Mouse (Mus musculus) ovary, adult 18-20 months (tissue): ENCODE data around the gene Cacna1h.

Experiments
- DNase-seq: peaks from one replicate; pipeline ENCODE4 v3.0.0; 2022; ENCODE audit warnings: low spot score, mixed read lengths

Cacna1h gene

DNA sequence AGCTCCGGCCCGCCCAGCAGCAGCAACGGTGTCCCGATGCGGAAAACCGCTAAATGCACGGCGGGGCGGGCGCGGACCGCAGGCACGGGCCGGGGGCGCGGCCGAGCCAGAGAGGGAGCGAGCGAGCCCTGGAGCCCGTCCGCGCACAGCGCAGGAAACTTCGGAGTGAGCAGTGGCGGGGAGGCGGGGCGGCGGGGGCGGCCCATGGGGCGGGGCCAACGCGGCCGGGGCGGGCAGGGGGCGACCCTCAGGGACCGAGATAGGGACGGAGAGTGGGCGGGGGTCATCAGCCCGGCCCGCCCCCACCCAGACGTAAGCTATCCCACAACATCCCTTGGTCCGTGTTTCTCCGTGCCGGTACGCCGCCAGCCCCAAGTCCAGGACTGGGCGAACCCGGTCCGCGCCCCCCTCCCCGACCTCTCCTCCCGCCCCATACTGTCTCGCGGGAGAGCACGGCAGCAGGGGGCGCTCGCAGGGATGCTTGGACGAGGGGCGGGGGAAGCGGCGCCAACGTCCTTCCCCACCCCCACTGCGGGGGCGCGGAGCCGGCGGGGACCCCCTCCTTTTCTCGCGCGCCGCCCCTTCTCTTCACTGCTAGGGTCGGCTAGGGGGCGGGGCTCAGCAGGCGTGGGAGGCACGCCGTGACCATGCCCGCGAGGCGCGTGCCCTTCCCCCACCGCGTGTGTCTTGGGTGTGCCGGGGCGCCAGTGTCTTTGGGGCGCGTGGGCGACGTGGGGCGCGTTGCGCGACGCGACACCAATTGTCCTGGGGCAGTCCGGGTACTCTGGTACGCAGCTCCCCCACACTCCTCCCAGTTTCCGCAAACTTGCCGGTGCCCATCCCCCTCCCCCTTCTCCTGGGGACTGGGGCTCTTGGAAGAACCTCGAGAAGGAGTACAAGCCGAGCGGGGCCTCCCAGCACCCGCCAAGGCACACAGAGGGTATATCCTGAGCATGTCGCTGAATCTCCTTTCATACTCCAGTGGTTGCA is at the start of gene Cacna1h:
Cacna1h (minus strand) TSS at position 167 of the 990 bp plus-strand sequence.
- DNase-seq, result peak; percentile 57

DNA sequence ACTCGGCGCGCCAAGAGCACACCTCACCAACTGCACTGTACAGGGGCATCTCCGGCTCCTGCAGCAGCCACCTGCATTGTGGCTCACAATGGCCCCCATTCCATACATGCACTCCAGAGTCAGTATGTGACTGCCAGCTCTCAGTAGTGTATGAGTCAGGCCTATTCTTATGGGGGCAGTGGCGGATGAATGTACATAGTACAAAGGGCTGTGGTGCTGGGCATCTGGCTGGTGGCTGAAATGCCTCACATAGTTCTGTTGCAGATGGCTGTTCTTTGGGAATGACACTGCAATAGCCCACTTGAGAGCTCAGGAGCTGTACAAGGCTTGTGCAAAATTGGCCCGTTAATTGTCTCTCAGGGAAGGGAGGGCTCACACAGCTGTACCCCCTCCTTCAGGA is 48.5 kb upstream of the Cacna1h start:
- no peak for DNase-seq

DNA sequence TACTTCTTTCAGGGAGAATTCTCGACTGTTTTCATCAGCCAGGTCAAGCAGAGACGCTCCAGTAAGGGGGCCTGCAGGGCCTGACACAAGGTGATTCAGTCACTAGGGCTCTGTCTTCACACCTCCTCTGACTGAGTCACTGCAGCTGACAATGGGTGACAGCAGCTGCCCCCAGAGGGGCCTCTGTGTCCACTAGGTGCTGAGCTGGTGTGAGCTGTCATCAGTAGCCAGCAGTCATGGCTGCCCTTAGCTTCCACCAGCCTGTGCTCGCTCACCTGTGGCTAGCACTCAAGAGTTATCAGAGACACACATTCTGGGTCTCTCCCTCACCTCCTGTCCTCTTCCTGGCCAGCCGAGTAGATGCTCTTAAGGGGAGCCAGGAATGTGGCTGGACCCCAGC is 47.2 kb upstream of the Cacna1h start:
- no peak for DNase-seq

DNA sequence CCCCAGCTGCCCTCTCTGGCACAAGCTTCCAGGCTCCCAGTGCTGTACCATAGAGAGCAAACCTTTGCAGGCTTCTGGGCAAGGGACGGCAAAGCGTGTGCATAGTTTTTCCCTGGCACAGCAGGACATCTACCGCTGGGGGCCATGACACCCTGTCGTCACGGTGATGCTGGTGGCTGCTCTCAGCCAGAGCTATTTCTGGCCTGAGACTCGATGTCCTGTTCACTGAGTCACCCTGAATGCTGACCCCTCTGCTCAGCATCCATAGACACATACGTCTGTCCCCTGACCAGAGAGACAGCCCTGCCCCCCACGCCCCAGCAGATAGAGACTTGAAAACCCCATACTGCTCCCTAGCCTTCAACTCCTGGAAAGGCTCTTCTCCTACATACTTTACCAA is 46.6 kb upstream of the Cacna1h start:
- DNase-seq, result no peak

DNA sequence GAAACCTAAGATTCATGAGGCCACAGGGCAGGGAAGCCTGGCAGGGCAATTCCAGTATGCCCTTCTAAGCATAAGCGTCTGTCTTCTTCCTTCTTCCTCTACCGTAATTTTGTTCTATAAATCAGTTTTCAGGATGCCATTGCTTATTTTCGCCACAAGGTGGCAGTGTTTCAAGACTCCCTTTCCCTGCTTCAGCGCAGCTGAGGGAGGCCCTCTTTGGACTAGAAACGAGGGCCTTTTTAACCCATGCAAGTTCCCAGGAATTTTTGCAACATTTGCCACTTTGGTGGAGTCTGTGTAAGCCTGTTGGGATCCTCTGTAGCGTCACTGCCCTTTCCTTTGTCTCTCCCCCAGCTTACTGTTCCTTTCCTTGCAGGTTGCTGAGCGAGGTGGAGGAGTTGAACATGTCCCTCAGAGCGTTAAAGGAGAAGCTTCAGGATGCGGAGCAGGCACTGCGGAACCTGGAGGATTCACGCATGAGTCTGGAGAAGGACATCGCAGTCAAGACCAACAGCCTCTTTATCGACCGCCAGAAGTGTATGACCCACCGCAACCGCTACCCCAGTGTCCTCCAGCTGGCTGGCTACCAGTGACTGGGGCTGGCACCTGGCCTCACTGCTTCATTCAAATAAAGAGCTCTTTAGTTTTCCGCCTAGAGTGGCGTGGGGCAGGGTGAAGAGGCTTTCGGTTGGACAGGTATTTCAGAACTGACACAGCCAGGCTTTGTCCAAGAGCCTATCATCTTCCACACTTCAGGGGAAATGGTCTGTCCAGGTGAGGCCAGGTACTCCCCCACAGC is 42.6 kb upstream of the Cacna1h start:
- no peak for DNase-seq

DNA sequence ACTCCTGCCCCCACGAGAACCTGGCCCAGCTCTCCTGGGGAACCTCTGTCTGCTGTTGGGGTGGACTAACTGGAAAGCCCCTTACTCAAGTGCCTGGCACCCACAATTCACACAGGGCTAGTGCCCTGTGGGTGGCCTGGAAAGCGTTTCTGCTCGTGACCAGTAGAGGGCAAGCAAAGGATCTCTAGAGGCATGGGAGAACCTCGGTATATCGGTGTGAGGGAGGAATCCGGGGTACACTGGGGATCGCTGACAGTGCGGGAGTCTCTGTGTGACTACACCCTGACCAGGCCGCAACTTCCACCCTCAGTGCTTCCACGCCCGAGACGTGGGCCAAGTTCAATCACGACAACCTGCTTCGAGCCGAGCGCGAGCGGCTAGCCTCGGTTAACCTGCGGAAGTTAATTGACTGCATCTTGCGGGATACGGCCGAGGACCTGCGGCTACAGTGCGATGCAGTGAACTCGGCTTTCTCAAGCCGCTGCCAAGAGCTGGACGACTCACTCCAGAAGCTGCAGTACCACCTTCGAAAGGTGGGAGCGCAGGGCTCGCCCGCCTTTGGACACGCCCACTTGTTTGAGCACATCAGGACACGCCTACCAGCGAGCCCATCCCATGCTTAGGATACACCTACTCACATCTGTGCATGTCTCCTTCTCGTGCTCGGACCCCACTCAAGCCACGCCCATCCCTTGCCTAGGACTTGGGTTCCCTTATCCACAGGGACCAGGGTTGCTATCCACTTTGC is 40.9 kb upstream of the Cacna1h start:
- DNase-seq, result peak; percentile 39

DNA sequence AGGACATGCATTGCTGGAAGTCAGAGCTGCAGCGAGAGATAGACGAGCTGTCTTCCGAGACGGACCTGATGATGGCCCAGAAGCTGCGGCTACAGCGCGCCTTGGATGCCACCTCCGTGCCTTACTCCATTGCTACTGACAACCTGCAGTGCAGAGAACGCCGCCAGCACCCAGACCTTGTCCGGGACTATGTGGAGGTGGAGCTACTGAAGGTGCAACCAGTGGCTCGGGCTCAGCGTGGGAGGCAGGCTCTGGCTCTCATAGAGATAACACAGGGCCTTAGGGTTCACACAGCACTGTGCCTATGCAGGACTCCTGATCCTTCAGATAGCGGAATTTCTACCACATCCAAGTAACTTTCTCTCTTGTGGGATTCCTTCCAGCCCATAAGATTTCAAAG is 38.5 kb upstream of the Cacna1h start:
- DNase-seq, result peak; percentile 35

DNA sequence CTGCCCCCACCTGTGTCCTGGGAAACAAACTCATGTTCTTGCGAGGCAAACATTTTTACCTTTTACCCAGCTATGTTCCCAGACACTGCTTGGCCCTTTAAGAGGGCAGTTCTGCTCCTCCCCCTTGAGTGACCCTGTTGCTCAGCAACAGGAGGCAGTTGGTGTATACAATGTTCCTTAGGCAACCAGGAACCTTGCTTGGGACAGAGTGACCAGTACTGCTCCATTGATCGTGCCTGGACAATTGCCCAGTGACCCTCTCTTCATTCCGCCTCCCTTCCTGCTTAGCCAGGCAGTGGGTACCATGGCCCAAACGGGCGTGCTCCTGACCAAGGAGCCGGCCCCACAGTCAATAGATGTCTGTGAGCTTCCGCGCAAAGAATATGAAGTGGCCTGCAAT is 37.8 kb upstream of the Cacna1h start:
- peak; percentile 52 for DNase-seq

DNA sequence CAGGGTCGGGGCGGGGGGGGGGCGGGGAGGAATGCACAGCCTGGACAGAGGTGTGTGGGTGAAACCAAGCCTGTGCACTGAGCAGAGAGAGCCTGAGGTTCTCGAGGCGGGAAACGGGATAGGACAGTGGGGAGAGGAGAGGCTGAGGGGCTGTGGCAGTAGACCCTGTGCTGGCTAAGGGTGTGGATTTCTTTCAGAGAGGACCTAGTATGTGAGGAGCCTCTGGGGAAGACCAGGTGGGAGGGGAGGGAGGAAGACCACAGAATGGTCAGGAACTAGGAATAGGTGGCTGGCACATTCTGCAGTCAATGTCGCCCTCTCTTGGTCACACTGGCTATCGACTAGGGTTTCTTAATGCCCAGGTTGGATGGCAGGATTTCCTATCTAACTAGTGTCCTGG is 36.2 kb upstream of the Cacna1h start:
- DNase-seq, result peak; percentile 27

DNA sequence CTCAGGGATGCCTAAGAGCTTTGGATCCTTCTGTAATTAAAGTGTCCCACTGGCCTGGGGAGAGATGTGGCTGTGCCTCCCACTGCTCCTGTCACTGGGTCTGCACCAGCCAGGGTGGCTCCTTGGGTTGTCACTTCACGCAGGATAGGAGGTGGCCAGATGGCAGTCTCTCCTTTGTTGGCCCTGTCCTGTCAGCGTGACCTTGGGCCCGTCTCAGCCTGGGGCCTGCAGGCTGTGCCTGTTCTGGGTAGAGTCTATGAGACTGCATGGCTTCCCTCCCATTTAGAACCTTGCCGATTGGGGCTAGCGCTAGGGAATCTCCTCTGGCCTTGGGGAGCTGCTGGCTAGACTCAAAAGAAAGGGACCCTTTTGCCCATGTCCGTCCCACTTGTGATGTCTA is 34.7 kb upstream of the Cacna1h start:
- no peak for DNase-seq

DNA sequence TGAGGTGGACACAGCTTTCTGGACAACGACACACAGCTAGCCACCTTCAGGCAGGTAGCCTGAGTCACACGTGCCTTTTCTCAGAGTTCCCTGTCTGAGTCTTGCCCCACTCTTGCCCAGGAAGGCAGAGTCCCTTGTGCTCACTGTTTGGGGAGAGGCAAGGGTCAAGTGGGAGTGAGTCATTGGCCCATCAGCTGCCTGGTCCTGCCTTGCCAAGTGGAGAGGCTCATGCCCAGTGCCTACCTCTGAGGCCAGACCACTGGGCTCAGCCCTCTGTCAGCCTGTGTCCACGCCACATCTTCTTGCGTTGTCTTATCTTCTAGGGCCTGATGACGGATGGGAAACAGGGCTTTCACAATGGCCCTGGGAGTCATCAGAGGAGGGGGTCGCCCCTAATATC is 34.2 kb upstream of the Cacna1h start:
- DNase-seq, result no peak

DNA sequence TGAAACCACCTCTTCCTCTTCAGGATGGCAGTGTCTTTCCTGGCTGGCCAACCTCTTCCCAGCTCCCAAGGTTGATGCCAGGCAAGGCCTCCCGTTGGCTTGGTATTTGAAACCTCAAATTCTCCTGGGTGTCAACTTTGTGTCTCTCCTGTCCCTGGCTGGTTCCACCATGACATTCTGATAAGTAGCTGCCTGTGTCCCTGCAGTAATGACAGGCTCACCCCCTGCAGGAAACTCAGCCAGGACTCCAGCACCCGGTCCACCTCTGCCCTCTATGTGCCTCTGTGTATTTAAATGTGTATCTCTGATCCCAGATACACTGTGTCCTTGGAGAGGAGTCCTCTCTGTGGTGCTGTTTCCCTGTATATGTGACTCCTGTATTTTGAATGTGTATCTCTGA is 32.7 kb upstream of the Cacna1h start:
- DNase-seq, result no peak

DNA sequence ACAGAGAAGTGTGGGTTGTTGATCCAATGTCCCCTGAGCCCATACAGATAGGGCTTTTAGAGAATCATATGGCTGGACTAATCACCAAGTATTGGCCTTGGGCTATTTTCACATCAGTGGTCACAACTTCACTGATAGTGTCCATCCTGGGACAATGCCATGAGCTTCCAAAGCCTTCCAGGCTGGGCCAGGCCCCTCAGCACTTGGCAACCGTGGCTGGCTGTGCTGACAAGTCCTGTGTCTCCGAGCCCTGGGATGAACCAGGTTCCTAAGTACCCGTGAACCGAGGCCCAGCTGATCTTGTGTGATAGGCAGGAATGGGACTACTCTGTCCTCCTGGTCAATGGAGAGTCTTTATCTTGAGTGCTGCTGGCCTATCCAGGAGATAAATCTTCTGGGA is 30.5 kb upstream of the Cacna1h start:
- DNase-seq, result no peak

DNA sequence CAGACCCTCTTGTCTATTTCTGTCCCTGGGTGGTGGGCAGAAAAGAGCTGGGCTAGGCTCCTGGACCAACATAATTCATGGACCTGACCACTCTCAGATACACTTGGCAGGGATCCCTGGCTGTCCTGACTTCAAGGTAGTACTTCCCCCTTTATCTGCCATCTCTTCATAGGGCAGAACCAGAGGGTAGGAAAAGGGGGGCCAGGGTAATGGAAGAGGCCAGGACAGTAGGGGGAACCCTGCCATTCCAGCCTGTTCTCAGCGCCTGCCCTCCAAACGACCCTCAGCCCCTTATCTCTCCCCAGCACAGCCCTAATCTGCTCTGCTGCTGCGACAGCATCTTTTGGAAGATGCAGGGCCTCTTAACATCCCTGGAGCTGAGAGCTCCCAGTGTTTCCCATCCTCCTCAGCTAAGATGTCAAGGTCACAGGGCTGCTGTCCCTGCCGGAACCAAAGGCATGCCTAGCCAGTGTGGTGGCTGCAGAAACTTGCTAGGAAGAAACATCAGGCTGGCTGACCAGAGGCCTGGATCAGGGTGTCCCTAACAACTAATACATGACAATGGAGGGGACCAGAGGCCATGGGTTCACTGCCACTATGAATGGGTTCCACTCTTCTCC is 29.9 kb upstream of the Cacna1h start:
- no peak for DNase-seq

DNA sequence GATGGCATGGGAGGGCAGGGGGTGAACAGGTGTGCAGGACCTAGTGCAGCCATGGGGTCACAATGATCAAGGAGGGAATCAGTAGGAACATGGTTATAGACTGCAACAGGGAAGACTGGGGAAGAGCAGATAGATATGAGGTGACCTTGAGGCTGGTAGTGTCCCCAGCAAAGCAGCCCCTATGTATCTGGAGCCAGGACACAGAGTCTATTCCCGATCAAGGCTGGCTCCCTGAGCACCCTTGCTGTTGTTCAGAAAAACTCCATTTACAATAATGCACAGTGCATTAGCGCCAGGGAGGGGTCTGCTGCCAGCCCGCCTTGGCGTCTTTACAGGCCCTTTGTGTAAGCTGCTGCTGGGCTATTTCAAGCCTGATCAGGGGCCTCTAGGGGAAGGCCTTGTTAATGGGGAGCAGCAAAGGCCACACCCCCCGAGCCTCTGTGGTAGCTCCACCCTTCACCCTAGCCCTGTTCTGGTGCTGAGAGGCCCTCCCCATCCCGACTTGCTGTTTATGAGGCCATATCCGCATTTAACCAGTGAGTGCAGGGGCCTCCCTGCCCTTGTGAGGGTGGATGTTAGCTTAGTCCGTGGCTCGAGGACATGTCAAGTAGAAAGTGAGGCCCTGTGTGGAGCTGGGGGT is 28.8 kb upstream of the Cacna1h start:
- DNase-seq, result no peak

DNA sequence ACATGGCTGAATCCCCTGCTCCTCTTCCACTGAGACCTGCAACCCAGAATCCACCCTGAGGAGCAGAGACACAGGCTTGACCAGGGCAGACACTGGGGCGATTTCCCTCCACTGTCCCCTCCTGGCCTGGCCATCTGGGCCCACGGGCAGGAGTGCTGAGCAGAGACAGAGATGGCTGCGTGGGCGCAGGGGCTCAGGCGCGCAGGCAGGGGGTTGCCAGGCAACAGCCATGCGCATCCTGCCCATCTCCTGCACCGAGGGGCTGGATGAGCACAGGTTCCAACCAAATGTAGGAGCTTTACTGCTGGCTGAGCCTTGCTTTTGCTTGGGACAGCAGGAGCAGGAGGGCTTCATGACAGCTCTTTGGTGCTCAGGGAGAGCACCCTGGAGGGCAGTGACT is 23.0 kb upstream of the Cacna1h start:
- DNase-seq, result no peak

DNA sequence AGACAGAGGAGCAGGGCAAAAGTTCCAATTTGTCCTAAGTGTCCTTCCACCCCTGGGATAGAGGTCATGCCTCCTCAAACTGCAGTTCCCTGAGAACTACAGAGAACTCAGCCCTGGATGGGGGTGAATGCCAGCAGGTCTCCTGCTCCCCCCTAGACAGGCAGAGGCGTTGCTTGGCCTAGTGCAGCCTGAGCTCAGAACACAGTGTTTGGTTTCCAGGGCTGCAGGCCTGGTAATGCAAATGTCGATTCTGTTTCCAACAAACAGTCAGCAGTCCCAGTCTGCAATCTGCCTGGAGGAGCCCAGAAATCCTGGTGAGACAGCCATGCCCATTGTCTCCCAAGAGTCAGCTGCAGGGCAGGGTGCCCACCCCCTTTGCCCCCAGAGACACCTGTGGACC is 20.7 kb upstream of the Cacna1h start, which contains the start of gene Tekt4:
Tekt4 (plus strand) TSS at position 344 of the 400 bp plus-strand sequence.
- no peak for DNase-seq

DNA sequence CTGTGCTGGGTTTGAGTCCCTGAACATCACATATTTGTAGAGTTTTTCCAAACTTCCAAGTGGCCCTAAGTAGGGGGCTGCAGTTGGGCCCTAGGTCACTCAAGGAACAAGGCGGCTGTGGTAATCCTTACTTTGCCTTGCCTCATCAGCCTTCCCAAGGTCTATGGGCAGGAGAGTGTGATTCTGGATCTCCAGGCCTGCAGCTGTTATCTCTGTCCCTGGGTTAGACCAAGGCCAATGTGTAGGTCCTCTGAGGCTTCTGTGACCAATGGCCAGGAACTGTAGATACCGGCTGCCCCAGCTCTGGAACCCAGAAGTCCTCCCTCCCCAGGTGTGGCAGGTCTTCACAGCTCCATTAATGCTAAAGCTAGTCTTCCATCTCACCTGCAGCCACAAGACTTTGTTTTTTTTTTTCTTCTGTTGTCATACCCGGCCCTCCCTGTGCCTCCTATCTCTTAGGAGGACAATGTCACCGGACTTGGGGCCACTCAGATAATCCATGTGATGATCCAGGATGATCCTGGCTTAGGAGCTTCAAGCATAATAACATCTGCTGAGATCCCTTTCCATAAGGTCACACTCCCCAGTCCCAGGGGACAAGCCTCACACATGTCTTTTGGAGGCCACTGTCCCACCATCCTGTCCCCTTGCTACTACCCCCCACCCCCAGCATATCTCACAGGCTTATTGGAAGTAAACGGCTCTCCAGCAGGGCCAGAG is 18.8 kb upstream of the Cacna1h start:
- no peak for DNase-seq

DNA sequence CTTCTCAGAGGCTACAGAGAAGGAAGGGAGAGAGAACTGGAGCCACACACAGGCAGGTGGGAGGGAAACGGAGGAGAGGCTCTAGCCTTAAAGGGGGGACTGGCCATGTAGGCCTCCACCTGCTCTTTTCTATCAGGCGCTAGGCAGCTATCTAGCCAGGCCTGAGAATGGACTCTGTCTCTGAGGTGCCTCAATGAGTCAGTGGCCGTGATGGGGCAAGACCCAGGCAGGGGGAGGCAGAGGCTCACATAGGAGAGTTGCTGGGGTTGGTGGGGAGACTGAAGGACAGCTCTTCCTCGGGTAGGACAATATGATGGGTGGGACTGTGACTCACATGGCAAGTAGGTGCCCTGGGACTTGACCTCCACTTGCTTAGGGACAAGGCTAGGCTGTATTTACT is 16.7 kb upstream of the Cacna1h start:
- DNase-seq, result no peak

DNA sequence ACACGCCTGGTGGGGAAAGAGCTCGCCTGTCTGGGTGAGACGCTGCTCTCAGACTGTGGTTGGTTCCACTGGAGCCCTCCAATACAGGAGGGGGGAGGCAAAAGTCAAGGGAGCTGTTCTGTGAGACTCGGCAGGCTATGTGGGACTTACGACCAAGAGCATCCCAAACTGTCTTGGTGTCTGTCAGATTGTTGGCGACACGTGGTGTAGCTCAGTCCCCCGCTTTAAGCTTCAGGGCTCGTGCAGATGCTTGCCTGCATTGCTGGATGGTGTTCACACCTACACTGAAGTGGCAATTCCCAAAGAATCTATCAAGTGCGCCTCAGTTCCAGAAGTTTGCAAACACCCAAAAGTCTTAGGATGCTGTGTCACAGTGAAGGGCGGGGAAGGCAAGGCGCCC is 14.3 kb upstream of the Cacna1h start:
- DNase-seq, result no peak

DNA sequence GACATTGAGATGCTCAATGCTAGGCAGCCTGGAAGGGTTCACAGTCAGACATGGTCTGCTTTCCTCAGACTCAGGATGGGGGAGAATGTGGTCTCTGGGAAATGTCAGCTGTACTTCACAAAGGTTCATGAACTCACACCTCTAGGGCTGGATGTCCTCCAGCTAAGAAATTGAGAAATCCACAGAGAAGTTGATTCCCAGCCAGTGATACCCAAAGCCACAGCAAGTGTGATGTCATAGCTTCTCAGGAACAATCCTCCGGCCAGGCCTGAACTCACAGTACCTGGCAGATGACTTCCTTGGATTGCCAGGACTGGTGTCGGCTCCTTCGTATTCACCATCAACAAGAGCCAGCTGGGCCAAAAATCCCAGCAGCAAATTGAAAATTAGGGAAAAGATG is 12.3 kb upstream of the Cacna1h start:
- DNase-seq, result no peak
